Mouse (Mus musculus): ENCODE data around the gene Klc3.

The Klc3 gene

DNA sequence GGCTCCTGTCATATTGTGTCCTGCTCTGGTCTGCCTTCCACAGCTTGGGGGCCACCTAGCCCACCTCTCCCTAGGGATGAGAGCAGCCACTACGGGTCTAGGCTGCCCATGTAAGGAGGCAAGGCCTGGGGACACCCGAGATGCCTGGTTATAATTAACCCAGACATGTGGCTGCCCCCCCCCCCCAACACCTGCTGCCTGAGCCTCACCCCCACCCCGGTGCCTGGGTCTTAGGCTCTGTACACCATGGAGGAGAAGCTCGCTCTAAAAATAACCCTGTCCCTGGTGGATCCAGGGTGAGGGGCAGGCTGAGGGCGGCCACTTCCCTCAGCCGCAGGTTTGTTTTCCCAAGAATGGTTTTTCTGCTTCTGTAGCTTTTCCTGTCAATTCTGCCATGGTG, 5.8 kb upstream of the Klc3 start:
- no peak for DNase-seq (ENCODE audit: low read depth)

DNA sequence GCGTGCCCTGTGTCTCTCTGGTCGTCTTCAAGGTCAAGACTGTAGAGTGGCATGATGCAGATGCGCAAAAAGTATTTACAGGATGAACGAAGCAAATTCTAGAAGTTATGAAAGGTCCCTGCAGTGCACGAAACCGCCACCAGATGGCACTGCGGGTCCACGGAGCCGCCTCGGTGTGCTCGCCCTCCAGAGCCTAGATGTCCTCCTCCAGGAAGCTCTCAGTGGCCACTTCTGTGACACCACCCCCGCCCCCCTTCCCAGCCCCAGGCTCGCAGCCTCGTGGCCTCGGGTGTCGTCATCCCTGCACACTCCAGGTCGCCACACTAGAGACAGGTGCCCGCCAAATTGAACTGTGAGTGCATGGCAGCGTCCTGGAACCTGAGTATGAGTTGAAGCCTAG, 1.5 kb upstream of the Klc3 start:
- DNase-seq (ENCODE audit: low read depth): peak; percentile 89

DNA sequence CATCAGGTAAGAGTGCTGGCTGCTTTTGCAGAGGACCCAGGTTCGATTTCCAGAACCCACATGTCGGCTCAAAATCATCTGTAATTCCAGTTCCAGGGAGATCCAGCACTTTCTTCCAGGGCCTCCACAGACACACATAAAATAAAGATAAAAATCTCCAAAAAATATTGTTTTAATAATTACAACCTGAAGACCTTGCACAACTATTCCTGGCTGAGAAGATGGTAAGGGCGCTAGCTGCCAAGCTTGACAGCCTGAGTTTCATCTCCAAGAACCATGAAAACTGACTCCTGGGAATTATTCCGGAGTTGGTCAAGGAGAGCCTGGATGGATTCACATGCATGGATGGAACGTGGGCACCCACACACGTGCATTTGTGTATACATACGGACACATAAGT, 572 bp upstream of the Klc3 start, which contains the start of gene Ckm:
Ckm (plus strand) TSS at position 301 of the 400 bp plus-strand sequence.
- no peak for DNase-seq (ENCODE audit: low read depth)

DNA sequence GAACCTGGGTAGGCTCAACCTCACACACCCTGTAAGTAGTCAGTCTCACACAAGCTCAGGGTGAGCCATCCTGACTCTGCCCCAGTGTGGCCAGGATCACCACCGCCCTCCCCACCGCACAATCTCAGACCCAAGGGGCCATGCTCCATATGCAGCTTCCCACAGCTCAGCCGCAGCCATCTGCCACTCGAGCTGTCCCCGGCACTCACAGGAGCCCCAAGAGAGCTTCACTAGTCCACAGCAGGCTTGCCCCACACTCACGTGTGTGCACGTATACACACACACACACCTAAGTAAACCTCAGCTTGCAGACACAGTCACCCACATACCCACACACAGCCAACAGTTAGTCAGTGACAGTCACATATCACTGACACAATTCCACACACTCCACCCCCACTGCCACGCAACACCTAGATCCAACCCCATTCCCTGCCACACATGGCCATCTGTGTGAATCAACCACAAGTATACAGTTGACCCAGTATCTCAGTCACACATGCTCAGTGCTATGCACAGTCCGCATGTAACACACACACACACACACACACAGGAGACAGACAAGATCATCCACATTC, 1.3 kb downstream of the Klc3 start:
- DNase-seq (ENCODE audit: low read depth): no peak

DNA sequence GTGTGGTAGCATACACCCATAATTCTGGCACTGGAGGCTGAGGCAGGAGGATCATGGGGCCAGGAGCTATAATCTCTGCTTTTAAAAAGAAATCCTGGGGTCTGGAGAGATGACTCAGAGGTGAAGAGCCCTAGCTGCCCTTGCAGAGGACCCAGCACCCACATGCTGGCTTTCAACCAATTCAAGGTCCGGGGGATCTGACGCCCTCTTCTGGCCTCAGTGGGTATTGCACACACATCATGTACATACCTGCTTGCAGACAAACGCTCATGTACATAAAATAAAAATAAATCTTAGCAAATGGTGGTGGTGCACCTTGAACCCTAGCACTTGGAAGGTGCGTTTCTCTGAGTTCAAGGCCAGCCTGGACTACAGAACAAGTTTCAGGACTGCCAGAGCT, 3.0 kb downstream of the Klc3 start:
- no peak for DNase-seq (ENCODE audit: low read depth)

DNA sequence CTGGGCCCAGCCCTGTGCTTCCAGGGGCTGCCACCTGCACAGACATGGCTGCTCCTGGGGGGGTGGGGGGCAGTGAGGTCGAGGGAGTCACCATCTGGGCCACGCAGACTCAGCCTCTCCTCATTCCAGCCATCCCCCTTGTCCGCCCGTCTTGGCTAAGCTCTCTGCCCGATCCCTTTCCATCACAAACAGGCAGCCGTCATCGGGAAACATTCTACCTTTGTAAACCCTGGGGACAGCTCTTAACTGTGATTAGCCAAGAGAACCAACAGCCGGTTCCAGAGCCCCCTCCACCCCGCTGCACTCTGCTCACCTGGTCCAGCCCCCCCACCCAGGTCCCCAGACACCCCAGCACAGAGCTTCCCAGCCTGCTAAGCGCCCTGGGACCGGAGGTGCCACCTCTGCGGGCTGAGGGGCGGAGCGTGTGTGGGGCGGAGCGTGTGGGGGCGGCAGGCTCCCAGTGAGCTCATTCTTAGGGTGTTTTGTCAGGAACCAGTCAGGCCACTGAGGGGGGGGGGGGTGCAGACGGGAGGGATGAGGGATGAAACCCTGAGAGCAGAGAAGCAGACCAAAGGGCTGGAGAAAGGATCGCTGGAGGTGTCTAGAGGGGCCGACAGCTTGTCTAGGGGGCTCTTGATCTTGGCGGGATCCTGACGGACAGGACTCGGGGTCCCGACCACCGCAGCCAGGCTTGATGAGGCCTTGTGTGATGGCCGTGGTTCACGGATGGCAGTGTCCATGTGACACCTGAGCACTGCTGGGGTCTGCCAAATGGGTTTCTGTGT, 4.2 kb downstream of the Klc3 start:
- DNase-seq (ENCODE audit: low read depth): no peak

DNA sequence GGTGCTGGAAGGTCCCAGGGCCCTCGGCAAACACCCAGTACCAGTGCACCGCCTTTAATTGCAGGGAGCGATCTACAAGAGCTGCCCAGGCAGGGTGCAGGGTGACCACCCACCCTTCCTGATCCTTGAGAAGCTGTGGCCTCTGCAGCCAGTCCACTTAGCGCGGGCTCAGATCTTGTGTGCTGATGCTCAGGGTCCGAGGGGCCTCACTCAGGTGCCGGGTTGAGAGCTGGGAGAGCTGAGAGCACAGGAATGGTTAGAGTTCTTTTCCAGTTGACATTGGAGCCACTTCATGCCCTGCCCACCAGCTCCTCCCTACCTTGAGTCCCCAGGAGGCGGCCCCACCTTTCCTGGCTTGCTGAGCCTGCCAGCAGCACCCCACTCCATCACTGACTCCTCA, 9.4 kb downstream of the Klc3 start:
- DNase-seq (ENCODE audit: low read depth): no peak

DNA sequence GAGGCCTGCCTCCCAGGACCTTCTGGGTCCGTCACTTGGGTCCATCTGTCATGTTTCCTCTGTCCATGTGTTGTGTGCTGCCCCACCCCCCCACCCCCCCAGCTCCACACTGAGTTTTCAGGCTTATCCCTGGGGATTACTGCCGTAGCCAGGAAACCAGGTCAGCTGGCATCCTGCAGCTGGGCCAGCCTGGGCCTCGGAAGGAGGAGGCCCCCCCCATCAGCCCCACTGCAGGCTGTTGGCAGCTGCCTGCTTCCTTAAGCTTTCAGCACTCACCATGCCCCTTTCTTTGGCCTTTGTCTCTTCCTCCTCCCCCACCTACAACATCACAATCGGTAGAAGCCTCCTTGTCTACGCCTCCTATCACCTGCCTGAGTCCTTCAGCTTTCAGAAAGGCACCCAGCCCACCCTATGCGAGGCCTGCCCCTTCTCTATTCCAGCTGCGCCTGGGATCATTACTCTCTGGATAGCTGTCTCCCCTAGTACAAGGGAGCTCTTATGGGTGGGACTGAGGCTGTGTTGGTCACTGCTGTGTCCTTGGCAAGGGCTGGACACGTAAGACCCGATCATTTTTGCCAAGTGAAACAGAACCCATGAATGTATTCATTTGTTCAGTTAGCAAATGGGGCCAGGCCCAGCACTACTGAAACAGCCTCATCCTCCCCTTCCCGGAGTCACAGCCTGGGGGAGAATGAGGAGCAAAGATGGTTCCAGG, 15.0 kb downstream of the Klc3 start:
- DNase-seq (ENCODE audit: low read depth): no peak

DNA sequence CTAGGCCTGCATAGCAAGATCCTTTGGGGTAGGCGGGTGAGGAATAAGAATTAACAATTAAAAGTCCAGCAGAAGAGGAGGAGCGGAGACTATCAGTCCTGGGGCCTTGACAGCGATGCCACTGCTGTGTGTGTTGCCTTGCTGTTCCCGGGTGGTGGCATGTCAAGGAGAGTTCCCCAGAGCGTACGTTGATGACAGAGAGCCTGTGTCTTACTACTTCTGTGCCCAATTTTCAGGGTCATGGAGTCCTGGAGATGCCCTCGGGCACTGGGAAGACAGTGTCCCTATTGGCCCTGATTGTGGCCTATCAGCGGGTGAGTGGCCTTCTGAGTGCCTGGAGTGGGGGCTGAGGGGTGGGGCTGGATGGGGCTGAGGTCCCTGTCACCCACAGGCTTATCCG, 20.2 kb downstream of the Klc3 start:
- DNase-seq (ENCODE audit: low read depth): no peak

DNA sequence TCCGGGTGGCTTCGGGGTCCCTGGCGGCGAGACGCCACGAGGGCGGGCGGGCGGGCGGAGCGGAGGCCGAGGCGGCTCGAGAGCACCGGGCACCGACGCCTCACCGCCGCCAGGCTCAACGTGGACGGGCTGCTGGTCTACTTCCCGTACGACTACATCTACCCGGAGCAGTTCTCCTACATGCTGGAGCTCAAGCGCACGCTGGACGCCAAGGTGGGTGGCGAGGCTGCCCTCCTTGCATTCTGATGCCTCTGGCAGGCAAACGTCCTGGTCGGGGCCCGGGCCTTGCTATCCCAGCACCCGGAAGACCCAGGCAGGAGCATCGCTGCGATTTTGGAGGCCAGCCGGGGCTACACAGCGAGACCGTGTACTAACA, 21.8 kb downstream of the Klc3 start:
- DNase-seq (ENCODE audit: low read depth): no peak

DNA sequence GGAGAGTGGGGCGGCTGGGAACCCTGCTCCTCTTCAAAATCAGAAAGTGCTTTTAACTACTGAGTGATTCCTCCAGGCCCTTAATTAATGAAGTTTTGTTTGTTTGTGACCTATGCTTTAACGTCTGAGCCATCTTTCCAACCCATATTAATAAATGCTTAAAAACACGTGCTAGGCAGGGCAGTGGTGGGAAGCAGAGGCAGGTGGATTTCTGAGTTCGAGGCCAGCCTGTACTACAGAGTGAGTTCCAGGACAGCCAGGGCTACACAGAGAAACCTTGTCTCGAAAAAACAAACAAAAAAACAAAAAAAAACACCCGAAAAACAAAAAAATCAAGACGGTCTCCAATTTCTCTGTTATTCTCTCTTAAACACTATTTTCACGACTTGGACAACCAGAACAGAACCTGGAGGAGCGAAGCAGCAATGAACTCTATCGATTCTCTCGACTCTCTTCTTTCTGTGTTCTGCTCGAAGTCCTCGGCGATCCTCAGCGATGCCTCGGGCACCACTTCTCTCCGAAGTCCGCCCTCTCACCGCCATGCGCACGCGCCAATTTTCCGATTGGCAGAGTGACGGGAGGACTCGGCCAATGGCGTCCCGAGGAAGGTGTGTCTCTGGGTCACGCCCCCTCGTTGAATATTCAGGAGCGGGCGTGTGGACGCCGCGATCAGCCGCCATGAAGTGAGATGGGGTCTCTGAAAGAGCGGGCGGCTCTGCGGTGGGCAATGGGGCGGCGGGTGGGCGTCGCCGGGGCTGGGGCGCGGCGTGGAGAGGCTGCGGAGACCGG, 22.3 kb downstream of the Klc3 start, which contains the start of gene Ercc2:
Ercc2 (plus strand) TSS at position 634 of the 789 bp plus-strand sequence.
- peak; percentile 98 for DNase-seq (ENCODE audit: low read depth)

DNA sequence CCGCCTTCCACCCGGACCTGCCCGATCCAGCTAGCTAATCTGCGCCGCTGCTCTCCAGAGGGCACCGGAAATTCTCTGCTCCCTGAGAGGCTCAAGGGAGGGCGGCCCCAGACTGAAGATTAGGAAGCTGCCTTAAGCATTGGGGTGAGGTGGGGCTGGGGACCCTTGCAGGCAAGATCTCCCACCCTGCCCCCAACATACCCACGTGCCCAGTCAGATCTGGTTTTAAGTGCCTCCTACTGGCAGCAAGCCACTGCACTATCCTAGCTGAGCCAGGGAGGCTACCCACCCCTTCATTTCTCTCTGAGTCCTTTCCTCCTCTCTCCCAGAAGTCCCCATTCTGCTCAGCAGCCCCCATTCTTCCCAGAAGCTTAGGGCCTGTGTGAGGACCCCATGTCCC, 25.9 kb downstream of the Klc3 start:
- DNase-seq (ENCODE audit: low read depth): no peak

DNA sequence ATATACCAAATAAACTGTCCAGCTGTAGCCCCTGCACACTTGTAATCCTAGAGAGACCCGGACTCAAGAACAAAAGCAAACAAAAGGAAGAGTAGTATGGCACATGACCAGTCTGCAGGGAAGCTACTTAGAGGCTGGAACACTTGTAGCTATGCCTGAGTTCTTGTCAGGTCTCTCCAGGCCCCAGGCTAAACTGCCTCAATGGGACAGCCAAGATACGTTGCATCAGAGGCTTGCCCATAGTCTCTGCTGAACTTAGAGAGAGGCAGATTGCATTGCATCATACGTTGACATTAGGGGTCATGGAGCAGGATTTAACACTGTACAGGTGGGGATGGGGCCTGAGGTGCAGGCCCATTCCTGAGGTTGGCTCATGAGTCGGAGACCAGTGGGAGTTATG, 27.9 kb downstream of the Klc3 start:
- DNase-seq (ENCODE audit: low read depth): no peak

DNA sequence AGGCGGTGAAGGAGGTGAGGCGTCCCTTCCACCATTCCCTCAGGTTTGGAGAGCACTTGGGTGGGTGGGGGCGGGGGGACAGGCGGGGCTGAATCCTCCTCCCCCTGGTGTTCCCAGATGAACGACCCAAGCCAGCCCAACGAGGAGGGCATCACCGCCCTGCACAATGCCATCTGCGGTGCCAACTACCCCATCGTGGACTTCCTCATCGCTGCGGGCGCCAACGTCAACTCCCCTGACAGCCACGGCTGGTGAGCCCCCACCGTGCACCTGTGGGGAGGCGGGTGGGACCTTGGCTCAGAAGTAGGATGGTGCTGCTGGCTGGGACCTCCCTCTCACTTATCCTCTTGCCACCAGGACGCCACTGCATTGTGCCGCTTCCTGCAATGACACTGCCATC, 28.5 kb downstream of the Klc3 start:
- no peak for DNase-seq (ENCODE audit: low read depth)

DNA sequence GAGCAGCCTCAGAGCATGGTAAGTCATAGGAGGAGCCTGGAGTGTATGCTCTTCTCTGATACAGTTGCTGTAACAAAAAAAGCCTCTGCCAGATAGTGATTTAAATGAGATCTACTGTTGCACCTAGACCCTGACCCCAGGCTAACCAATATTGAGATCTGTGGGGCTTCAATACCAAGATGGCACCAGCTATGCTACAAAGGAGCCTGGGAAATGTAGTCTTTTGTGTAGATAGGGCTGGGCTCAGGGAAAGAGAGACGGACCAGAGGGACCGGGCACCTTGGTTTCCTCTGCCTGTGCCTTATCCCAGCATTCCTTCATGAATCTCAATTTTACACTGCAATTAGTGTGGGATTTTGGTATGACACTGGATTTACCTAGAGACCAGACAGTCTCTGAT, 30.5 kb downstream of the Klc3 start:
- no peak for DNase-seq (ENCODE audit: low read depth)

DNA sequence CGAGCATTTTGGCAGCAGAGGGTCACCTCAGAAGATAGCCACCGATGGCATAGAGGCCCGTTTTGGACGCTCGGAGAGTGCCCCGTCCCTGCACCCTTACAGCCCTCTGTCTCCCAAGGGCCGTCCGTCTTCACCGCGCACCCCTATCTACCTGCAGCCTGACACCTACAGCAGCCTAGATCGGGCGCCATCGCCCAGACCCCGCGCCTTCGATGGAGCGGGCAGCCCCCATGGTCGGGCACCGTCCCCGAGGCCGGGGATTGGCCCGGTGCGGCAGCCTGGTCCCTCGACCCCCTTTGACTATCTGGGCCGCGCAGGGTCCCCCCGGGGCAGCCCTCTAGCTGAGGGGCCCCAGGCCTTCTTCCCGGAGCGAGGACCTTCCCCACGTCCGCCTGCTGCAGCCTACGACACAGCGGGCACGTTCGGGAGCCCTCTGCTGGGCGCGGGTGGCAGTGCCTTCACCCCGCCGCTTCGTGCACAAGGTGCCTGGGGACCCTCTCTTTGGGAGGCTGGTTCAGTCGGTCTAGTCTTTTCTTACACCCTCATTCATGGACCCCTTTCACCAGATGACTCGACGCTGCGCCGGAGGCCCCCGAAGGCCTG, 34.0 kb downstream of the Klc3 start:
- no peak for DNase-seq (ENCODE audit: low read depth)

DNA sequence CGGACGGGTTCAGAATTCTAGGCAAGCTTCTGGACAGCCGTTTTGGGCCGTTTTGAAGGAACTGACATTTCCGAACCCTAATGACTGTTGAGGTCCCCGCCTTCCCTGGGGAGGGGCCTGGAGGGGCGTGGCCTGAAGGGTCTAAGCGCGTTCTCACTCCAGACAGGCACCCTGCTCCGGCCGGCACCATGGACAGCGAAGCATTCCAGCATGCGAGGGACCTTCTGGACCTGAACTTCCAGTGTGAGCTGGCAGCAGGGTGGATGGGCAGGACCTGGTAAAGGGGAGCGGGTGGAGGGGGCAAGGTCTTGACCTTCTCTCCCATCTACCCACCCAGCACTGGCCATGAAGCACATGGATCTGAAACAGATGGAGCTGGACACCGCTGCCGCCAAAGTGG, 35.5 kb downstream of the Klc3 start:
- no peak for DNase-seq (ENCODE audit: low read depth)

DNA sequence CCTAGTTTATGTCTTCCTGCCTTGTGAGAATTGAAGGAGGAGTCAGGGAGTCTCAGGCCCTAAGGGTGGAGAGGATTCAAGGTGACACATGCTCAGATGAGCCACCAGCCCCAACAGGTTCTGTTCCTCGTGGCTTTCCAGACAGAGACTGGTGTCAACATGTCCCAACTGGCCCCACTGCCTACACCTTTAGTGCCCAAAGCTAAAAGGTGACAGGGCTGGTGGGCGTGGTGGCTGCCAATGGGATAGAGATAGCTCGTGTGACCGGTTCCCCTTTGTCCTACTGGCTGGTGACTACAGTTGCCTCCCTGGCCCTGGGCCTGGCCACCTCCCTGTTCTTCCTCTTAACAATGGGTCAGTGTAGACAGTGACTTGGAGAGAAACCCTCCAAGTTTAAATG, 38.5 kb downstream of the Klc3 start:
- DNase-seq (ENCODE audit: low read depth): no peak

DNA sequence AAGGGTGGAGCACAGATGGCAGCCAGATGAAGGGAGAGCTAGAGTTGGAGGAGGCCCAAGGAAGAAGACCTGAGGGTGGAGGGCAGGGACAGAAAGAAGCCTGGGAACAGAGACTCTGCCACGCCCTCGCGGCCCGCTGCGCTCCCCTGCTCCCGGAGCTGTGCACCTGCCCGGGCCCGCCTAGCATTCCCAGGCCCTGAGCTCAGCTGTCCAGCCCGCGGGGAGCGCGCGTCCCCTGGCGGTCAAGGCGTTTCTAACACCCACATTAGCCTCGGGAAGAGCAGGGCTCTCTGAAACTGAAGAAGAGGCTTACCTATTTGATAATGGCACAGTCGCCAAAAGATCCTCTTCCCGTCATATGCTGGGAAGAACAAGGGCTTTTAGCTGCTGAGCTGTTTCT, 40.0 kb downstream of the Klc3 start:
- peak; percentile 67 for DNase-seq (ENCODE audit: low read depth)

DNA sequence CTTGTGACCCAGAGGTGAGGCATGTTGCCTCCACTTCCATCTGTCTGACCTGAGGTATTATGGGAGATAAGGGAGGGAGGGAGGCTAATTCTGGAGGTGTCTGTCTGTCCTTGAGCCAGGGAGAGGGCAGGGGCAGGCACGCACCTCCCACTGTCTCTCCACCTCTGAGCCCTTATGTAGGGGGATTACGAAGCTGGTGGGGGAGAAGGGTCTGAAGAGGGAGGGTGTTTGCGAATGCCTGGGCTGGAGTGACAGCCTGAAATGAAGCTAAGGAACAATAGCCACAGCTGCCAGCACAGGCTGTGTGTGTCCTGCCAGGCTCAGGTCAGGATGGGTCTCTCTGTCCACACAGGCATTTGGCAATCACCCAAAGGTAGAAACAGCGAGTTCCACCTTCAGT, 41.6 kb downstream of the Klc3 start:
- no peak for DNase-seq (ENCODE audit: low read depth)

DNA sequence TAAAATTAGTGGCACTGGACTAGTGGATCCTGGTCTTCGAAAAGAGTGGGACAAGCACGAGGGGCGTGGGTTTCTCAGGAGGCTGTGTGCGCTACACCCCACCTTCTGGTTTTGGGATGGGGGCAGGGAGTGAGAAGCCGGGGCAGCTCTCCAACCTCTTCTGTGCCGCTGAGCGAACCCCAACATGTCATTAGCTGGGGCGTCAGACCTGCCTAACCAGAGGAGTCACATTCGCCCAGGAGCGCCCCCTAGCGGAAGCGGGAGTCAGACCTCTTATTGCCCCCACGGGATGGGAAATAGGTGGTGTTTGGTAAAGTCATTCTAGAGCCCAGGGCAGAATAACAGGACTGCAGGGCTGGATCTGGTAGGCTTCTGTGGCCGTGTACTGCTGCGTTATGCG, 42.2 kb downstream of the Klc3 start:
- DNase-seq (ENCODE audit: low read depth): peak; percentile 86

DNA sequence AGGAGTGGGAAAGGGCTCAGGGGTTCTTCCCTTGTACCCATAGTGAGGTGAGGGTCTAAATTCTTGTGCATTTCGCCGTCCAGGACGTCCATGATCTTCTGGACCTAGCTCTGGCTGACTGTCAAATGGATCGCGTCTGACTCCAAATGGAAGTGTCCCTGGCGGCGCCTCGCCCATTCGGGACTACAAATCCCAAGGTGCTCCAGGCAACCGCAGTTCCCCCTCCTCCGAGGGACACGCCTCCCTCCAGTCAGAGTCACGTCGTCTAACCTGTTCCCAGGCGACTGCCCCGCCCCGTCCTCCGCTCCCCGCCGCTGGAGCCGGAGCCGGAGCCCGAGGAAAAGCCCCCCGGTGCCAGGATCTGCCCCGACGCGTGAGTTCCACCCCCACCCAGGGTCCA, 43.0 kb downstream of the Klc3 start:
- peak; percentile 93 for DNase-seq (ENCODE audit: low read depth)

Data from 416B (cell line).